22 mouse cellular contexts compared by ENCODE assay signal in genomic region chr6:120884436-120884835, GRCm38 (mm10).
"Had no signal": no experiment of that assay in that cellular context is flagged by ENCODE, and none has a peak within 500 bp of the region (broad histone marks: within the 10 kb centered on the region; RNA-seq: fewer than 3 reads in every experiment).

No protein-coding gene starts in this region.

- H3K4me3 ChIP-seq: intestine, embryonic 15.5 days; kidney, embryonic 15.5 days; limb, embryonic 12.5 days; limb, embryonic 15.5 days had no signal

- H3K9me3 ChIP-seq: intestine, embryonic 15.5 days; kidney, embryonic 15.5 days; limb, embryonic 12.5 days; limb, embryonic 15.5 days had no signal

- H3K9ac ChIP-seq: intestine, embryonic 15.5 days; kidney, embryonic 15.5 days; limb, embryonic 12.5 days; limb, embryonic 15.5 days; liver, embryonic 14.5 days; liver, postnatal 0 days; lung, embryonic 14.5 days had no signal

- H3K4me2 ChIP-seq: intestine, embryonic 15.5 days; kidney, embryonic 15.5 days; limb, embryonic 12.5 days; limb, embryonic 15.5 days; liver, embryonic 11.5 days; lung, embryonic 14.5 days had no signal

- H3K4me1 ChIP-seq: intestine, embryonic 15.5 days; kidney, embryonic 15.5 days; limb, embryonic 12.5 days; limb, embryonic 15.5 days had no signal

- ATAC-seq: intestine, embryonic 15.5 days; liver, postnatal 0 days; lung, postnatal 0 days had no signal

- H3K27me3 ChIP-seq: intestine, embryonic 15.5 days; kidney, embryonic 15.5 days; limb, embryonic 12.5 days; limb, embryonic 15.5 days had no signal

- DNase-seq: kidney, adult 11 months; kidney, adult 8-10 months; kidney, postnatal 10 days; kidney, postnatal 4 days; left cerebral cortex, postnatal 4 days; liver, postnatal 0 days; lung, embryonic 14.5 days; right cerebral cortex, adult 18-20 months; right cerebral cortex, postnatal 14 days; right cerebral cortex, postnatal 4 days; thymus, adult 2 months; thymus, postnatal 14 days; thymus, postnatal 4 days had no signal

- H3K27ac ChIP-seq: intestine, embryonic 15.5 days; kidney, embryonic 15.5 days; limb, embryonic 12.5 days; limb, embryonic 15.5 days; liver, embryonic 14.5 days; macrophage; stomach, postnatal 0 days had no signal
